Mouse (Mus musculus) ES-E14 (cell line): Measurements from ENCODE around the gene Ube2j2.

Source experiments
- CHD2 ChIP-seq: IDR thresholded peaks from 2 replicates; pipeline ENCODE4 v1.6.1; 2014; ENCODE audit warnings: mild to moderate bottlenecking, low read depth, low read length, inconsistent platforms
- MAFK ChIP-seq: IDR thresholded peaks from 2 replicates; pipeline ENCODE4 v1.6.1; 2014; ENCODE audit warnings: mild to moderate bottlenecking, low read depth, low read length, inconsistent platforms; ENCODE audit not compliant: insufficient read depth
- ZNF384 ChIP-seq: IDR thresholded peaks from 2 replicates; pipeline ENCODE4 v1.6.1; 2012; ENCODE audit warnings: low read depth, low read length, inconsistent platforms

GRCm38 (mm10) chr4:155947094-155947493, 3.5 kb downstream of the Ube2j2 start:
- TF ChIP-seq MAFK = no peak
- no peak for TF ChIP-seq CHD2
- TF ChIP-seq ZNF384 = no peak
